Mouse (Mus musculus): ENCODE measurements at regions not wholly inside any gene's neighbourhood (a gene's known extent, or its start where the extent isn't known, plus 50 kb on each side); places are given as distances from the start of the nearest gene placed in this dataset.

DNA sequence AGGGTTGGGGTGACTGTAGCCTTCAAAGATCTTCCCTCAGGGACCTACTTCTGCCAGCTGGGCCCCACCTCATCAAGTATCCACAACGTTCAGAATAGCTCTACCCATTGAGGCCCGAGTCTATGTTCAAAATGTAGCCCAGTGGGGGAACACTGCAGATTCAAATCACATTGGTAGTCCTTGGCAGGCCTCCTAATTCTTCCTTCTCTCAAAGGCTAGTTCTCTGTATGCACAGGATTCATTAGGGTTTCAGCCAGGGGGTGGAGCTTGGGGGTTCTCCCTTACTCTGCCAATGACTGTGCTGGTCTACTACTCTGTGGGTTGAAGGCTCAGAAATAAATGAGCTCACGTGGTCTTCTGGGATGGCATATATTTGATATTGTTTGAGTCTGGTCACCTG is 235.3 kb upstream of the Peli2 start:
- Histone ChIP-seq H3K4me1 (ENCODE audit: control insufficient read depth, insufficient read depth, insufficient read length, low read length) (no peaks in the 10 kb centered on the region), H3K27ac (replicated peaks; ENCODE audit: low read depth, low read length) (no peak overlapping the region)

GRCm38 (mm10) chr14:47890251-47891198 is 230.1 kb upstream of the Peli2 start:
- Histone ChIP-seq H3K27ac (replicated peaks; ENCODE audit: low read depth, low read length) (no peak overlapping the region), H3K4me3 (ENCODE audit: insufficient read depth, low read depth, low read length) (no peak overlapping the region), H3K4me1 (ENCODE audit: control insufficient read depth, insufficient read depth, insufficient read length, low read length) (no peaks in the 10 kb centered on the region)

More for the DNA sequence above, 235.3 kb upstream of the Peli2 start:
- H3K4me3 ChIP-seq (ENCODE audit: insufficient read depth, low read depth, low read length) = no peak overlapping the region

DNA sequence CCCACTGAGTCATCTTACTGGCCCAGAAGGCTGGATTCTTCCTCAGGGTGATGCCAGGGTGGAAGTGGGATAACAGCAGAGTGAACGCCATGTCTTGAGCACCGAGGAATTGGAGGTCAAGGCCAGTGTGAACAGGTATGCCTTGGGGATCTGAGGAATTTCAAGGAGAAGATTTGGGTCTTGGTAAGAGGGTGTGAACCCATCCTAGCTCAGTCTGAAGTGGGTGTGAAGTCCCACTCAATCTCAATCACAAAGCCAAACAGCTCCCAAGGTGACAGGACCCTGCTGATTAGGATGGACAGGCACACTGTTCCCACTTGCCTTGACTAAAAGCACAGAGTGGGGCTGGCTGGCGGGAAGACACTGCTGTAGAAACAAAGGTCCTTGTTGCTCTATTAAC is 224.0 kb upstream of the Peli2 start:
- Histone ChIP-seq H3K27ac (replicated peaks; ENCODE audit: low read depth, low read length) (no peak overlapping the region), H3K4me1 (ENCODE audit: control insufficient read depth, insufficient read depth, insufficient read length, low read length) (no peaks in the 10 kb centered on the region), H3K4me3 (ENCODE audit: insufficient read depth, low read depth, low read length) (no peak overlapping the region)

GRCm38 (mm10) chr14:47897907-47898530 is 222.6 kb upstream of the Peli2 start:
- Histone ChIP-seq H3K27ac (replicated peaks; ENCODE audit: low read depth, low read length) (no peak overlapping the region), H3K4me3 (ENCODE audit: insufficient read depth, low read depth, low read length) (no peak overlapping the region), H3K4me1 (ENCODE audit: control insufficient read depth, insufficient read depth, insufficient read length, low read length) (no peaks in the 10 kb centered on the region)

GRCm38 (mm10) chr14:47898605-47899004 is 222.0 kb upstream of the Peli2 start:
- H3K4me3 ChIP-seq (ENCODE audit: insufficient read depth, low read depth, low read length) = no peak overlapping the region
- no peaks in the 10 kb centered on the region for H3K4me1 ChIP-seq (ENCODE audit: control insufficient read depth, insufficient read depth, insufficient read length, low read length)
- H3K27ac ChIP-seq (replicated peaks; ENCODE audit: low read depth, low read length) = no peak overlapping the region

DNA sequence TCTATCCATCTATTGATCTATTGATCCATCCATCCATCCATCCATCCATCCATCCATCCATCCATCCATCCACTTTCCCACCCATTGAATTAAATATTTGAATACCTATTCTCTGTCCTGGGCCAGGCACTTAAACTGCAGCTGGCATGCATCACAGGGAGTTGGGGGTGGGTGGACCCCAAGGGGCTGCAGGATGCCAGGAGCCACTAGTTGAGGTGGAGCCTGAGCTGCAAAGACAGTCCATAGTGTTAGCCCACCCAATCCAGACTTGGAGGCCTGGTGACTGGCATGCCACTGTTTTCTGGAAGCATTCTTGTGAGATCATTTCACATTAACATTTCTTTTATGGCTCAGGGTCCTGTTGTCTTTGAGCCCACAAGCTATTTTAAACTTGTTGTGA is 215.3 kb upstream of the Peli2 start:
- H3K4me3 ChIP-seq (ENCODE audit: insufficient read depth, low read depth, low read length) = no peak overlapping the region
- H3K27ac ChIP-seq (replicated peaks; ENCODE audit: low read depth, low read length) = no peak overlapping the region
- H3K4me1 ChIP-seq (ENCODE audit: control insufficient read depth, insufficient read depth, insufficient read length, low read length) = no peaks in the 10 kb centered on the region

DNA sequence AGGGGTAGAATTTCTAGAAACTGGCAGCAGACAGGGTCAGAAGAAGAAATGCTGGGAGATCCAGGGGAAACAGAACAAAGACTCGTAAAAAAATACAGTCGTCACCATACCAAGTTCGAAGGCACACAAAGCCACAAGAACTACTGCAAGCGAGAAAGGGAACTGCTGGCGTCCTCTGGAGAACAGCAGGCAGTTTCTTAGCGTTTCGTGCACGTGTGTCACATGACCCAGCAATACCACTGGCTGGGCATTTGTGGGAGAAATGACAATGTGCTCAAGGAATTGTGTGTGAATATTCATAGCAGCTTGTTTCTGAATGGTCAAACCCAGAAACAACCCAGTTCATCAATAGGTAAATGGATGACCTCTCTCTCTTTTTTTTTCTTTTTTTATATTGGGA is 211.5 kb upstream of the Peli2 start:
- Histone ChIP-seq H3K4me3 (ENCODE audit: insufficient read depth, low read depth, low read length) (no peak overlapping the region), H3K4me1 (ENCODE audit: control insufficient read depth, insufficient read depth, insufficient read length, low read length) (no peaks in the 10 kb centered on the region), H3K27ac (replicated peaks; ENCODE audit: low read depth, low read length) (no peak overlapping the region)

- Histone ChIP-seq H3K4me3 (ENCODE audit: insufficient read depth, low read depth, low read length) (no peak overlapping the region), H3K27ac (replicated peaks; ENCODE audit: low read depth, low read length) (no peak overlapping the region), H3K4me1 (ENCODE audit: control insufficient read depth, insufficient read depth, insufficient read length, low read length) (no peaks in the 10 kb centered on the region)
Observed at GRCm38 (mm10) chr14:47910741-47911295, 209.8 kb upstream of the Peli2 start.

GRCm38 (mm10) chr14:47911546-47912545 is 208.8 kb upstream of the Peli2 start:
- no peaks in the 10 kb centered on the region for H3K4me1 ChIP-seq (ENCODE audit: control insufficient read depth, insufficient read depth, insufficient read length, low read length)
- H3K27ac ChIP-seq (replicated peaks; ENCODE audit: low read depth, low read length) = no peak overlapping the region
- no peak overlapping the region for H3K4me3 ChIP-seq (ENCODE audit: insufficient read depth, low read depth, low read length)

DNA sequence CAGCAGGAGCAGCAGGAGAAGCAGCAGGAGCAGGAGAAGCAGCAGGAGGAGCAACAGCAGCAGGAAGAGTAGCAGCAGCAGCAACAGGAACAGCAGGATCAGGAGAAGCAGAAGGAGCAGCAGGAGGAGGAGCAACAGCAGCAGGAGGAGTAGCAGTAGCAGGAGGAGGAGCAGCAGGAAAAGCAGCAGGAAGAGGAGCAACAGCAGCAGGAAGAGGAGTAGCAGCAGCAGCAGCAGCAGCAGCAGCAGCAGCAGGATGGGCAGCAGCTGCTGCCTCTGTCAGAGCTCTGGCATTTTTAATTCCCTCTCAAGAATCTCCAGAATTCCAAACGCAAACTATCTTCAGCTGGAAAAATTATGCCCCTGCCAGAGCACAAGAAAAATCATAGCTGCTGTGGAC is 205.0 kb upstream of the Peli2 start:
- Histone ChIP-seq H3K27ac (replicated peaks; ENCODE audit: low read depth, low read length) (no peak overlapping the region), H3K4me3 (ENCODE audit: insufficient read depth, low read depth, low read length) (no peak overlapping the region), H3K4me1 (ENCODE audit: control insufficient read depth, insufficient read depth, insufficient read length, low read length) (no peaks in the 10 kb centered on the region)

DNA sequence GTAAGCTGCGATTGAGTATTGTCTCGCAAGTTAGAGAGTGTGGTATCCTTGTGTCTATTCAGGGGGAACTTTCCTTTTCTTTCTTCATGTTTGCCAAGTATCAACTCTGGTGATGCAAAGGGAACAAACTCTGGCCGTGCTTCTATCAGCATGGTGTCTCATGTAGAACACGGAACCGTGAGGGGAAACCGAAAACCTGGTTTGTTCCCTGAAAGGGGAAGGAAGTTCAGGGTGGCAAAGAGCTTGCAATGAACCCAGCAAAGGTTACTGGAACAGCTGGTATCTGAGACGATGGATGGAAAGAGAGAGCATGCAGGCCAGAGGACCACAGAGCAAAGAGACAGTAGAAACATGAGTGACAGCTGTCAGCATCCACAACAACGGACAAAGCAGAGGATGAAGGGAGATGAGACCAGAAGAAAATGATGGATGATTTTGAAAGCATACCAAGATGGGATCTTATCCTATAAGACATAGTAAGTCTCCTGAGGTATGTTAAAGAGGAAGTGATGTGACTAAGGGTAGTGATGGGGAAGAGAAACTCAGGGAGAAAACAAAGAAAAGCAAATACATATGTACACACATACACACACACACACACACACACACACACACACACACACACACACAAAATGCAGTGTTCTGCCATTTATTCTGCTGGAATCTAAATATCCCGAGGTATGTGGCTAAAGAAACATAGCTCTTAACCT is 199.8 kb upstream of the Peli2 start:
- no peak overlapping the region for H3K27ac ChIP-seq (replicated peaks; ENCODE audit: low read depth, low read length)
- no peaks in the 10 kb centered on the region for H3K4me1 ChIP-seq (ENCODE audit: control insufficient read depth, insufficient read depth, insufficient read length, low read length)
- no peak overlapping the region for H3K4me3 ChIP-seq (ENCODE audit: insufficient read depth, low read depth, low read length)

DNA sequence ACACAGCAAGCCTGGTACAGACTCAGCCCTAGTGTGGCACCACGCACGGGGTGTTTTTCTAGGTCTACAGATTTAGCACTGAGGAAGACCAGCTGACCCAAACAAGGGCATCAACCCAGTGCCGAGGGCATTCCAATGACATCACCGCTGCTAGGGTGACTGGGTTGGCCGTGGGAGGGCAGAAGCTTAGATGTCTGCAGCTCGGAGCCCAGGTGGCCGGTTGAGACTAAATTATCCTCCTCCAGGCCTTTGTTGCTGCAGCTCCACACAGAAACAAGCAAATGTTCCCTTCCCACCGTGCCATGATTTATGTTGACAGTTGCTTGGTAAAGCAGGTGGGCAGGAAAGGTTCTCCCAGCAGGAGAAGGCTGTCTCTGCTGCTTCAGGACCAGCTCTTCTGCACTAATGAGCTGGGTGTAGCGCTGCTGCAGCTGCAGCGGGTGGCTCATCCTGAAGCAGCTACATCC is 198.8 kb upstream of the Peli2 start:
- no peak overlapping the region for H3K4me3 ChIP-seq (ENCODE audit: insufficient read depth, low read depth, low read length)

GRCm38 (mm10) chr14:47926416-47926815 is 194.2 kb upstream of the Peli2 start:
- Histone ChIP-seq H3K27ac (replicated peaks; ENCODE audit: low read depth, low read length) (no peak overlapping the region), H3K4me3 (ENCODE audit: insufficient read depth, low read depth, low read length) (no peak overlapping the region)

More for the DNA sequence above, 198.8 kb upstream of the Peli2 start:
- no peak overlapping the region for H3K27ac ChIP-seq (replicated peaks; ENCODE audit: low read depth, low read length)
- no peaks in the 10 kb centered on the region for H3K4me1 ChIP-seq (ENCODE audit: control insufficient read depth, insufficient read depth, insufficient read length, low read length)

GRCm38 (mm10) chr14:47935401-47935800 is 185.2 kb upstream of the Peli2 start:
- H3K27ac ChIP-seq (replicated peaks; ENCODE audit: low read depth, low read length) = no peak overlapping the region
- peaks cover 5% of the 10 kb centered on the region; the same call in 1 of the 2 replicates for H3K4me1 ChIP-seq (ENCODE audit: control insufficient read depth, insufficient read depth, insufficient read length, low read length)
- no peak overlapping the region for H3K4me3 ChIP-seq (ENCODE audit: insufficient read depth, low read depth, low read length)

More at GRCm38 (mm10) chr14:47926416-47926815, 194.2 kb upstream of the Peli2 start:
- no peaks in the 10 kb centered on the region for H3K4me1 ChIP-seq (ENCODE audit: control insufficient read depth, insufficient read depth, insufficient read length, low read length)

Data from brown adipose tissue, adult 24 weeks (tissue).